ENCODE assay signal across 8 mouse cellular contexts in the genomic region with DNA sequence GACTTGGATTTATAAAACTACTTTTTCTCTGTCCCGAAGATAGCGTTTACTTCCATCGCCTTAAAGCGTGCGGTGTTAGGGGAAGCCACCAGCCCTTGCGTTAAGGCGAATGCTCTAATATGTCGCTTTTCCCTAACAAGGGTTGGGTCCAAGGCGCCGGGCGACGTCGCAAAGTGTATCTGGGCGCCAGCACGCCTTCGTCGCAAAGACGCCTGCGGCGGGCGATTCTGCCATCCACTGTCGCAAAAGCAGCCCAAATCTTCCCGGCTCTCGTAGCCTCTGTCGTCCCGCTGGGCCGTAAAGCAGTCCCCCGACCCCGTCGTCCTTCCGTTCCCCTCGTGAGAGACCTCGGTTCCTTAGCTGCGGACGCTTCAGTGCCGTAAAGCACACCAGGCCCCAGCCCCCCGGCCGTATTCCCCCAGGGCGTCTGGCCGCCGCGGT. TPM values are rescaled to one million over a fixed set of nuclear protein-coding genes. Genes with fewer than 3 reads are reported as not detected.
A peak's percentile ranks its signal among the peaks of the same experiment; 100 is the strongest.
DNase-seq lines count a peak whose midpoint lies in the region; ATAC-seq lines count a peak whose summit lies in the region.

No protein-coding gene starts in this region.

- under 1% methylated on average over 42 of the region's 42 CpGs for WGBS in intestine, embryonic 16.5 days
- WGBS in midbrain, embryonic 10.5 days: under 1% methylated on average over 42 of the region's 42 CpGs

- intact Hi-C loops in left cerebral cortex, postnatal 36 days (cut with DNase I): loop anchor here (1.0 to 5.0 kb wide), 3 partner anchors 20 to 219 kb away; a partner anchor contains a TSS

- peak; percentile 76 for ATAC-seq in intestine, embryonic 16.5 days

- peaks cover 18% of the 10 kb centered on the region for H3K36me3 ChIP-seq in intestine, embryonic 16.5 days (ENCODE audit: control insufficient read depth, insufficient read depth, low read length)
- peaks cover 41% of the 10 kb centered on the region for H3K36me3 ChIP-seq in midbrain, embryonic 10.5 days

- H3K4me3 ChIP-seq in intestine, embryonic 16.5 days (ENCODE audit: low read length): peak overlapping the region; percentile 82
- peak overlapping the region; percentile 91 for H3K4me3 ChIP-seq in midbrain, embryonic 10.5 days

- peak overlapping the region; percentile 96 for H3K9ac ChIP-seq in intestine, embryonic 16.5 days (ENCODE audit: low read depth, low read length)

- peak overlapping the region; percentile 96 for H3K27ac ChIP-seq in intestine, embryonic 16.5 days (ENCODE audit: low read length)
- H3K27ac ChIP-seq in midbrain, embryonic 10.5 days (replicated peaks): peak overlapping the region; percentile 100

- DNase-seq in adrenal gland, postnatal 10 days: peak; percentile 95
- peak; percentile 92 for DNase-seq in embryo, embryonic 9.5 days (ENCODE audit: extremely low spot score)
- peak; percentile 82 to 92 for DNase-seq in gastrocnemius, postnatal 4 days (ENCODE audit: low spot score in 2 of 2)
- peak; percentile 97 to 98 for DNase-seq in left cerebral cortex, postnatal 36 days (ENCODE audit: low spot score in 2 of 2)
- peak; percentile 97 for DNase-seq in midbrain, embryonic 10.5 days (ENCODE audit: low spot score)
- peak; percentile 98 for DNase-seq in right cerebral cortex, postnatal 36 days (ENCODE audit: low spot score in 2 of 2)
- peak; percentile 93 for DNase-seq in urinary bladder, postnatal 4 days (ENCODE audit: low spot score in 2 of 2)

- H3K4me1 ChIP-seq in intestine, embryonic 16.5 days (ENCODE audit: control insufficient read depth, insufficient read depth, low read length): peaks cover 11% of the 10 kb centered on the region; the same call in 1 of the 2 replicates
- H3K4me1 ChIP-seq in midbrain, embryonic 10.5 days: peaks cover 51% of the 10 kb centered on the region

- H3K4me2 ChIP-seq in intestine, embryonic 16.5 days (ENCODE audit: low read depth, low read length): peak overlapping the region; percentile 96

- H3K9me3 ChIP-seq in intestine, embryonic 16.5 days (ENCODE audit: control insufficient read depth, low read length): no peaks in the 10 kb centered on the region
- no peaks in the 10 kb centered on the region for H3K9me3 ChIP-seq in midbrain, embryonic 10.5 days (replicated peaks)

- H3K27me3 ChIP-seq in intestine, embryonic 16.5 days (replicated peaks; ENCODE audit: control insufficient read depth, insufficient read depth, low read length): no peaks in the 10 kb centered on the region
- H3K27me3 ChIP-seq in midbrain, embryonic 10.5 days (ENCODE audit: low read depth, poor library complexity, severe bottlenecking): no peaks in the 10 kb centered on the region

RNA-seq across cellular contexts. Expression of a gene that starts 0.6 kb away (rescaled TPM):
- 10 to 100 TPM; 33.6 to 48.1 TPM for total RNA-seq in adrenal gland, postnatal 10 days (2021)
- 10 to 100 TPM; 32.3 to 36.9 TPM for total RNA-seq in gastrocnemius, postnatal 4 days (2021)
- 7.1 and 10.1 TPM in 2 replicates for polyA plus RNA-seq in intestine, embryonic 16.5 days (2015; fragmentation: Nextera tagmentation; extraction: Ambion mirVana)
- total RNA-seq in left cerebral cortex, postnatal 36 days (2021): 100 to 1,000 TPM; 114 to 121 TPM
- polyA plus RNA-seq in midbrain, embryonic 10.5 days (2016; fragmentation: Nextera tagmentation; extraction: Ambion mirVana): 12.8 and 14.3 TPM in 2 replicates

RNA-seq across cellular contexts. Expression of a gene that starts 0.6 kb away (rescaled TPM):
- total RNA-seq in adrenal gland, postnatal 10 days (2021): 1 to 10 TPM; 3.1 to 3.2 TPM
- 1 to 10 TPM; 3.2 to 4.1 TPM for total RNA-seq in gastrocnemius, postnatal 4 days (2021)
- 4.7 and 5.4 TPM in 2 replicates for polyA plus RNA-seq in intestine, embryonic 16.5 days (2015; fragmentation: Nextera tagmentation; extraction: Ambion mirVana)
- under 1 TPM in 1 of 2 experiments, not detected in 1; 0.64 TPM for total RNA-seq in left cerebral cortex, postnatal 36 days (2021)
- 14.8 and 20.5 TPM in 2 replicates for polyA plus RNA-seq in midbrain, embryonic 10.5 days (2016; fragmentation: Nextera tagmentation; extraction: Ambion mirVana)

RNA-seq across cellular contexts. Expression of a gene that starts 6.1 kb away (rescaled TPM):
- total RNA-seq in adrenal gland, postnatal 10 days (2021): 1 to 10 TPM; 4.3 to 4.7 TPM
- 1 to 10 TPM in 1 of 2 experiments, under 1 TPM in 1; 0.65 to 1.1 TPM for total RNA-seq in gastrocnemius, postnatal 4 days (2021)
- polyA plus RNA-seq in intestine, embryonic 16.5 days (2015; fragmentation: Nextera tagmentation; extraction: Ambion mirVana): 4.2 and 5.2 TPM in 2 replicates
- under 1 TPM in 1 of 2 experiments, not detected in 1; 0.27 TPM for total RNA-seq in left cerebral cortex, postnatal 36 days (2021)
- 1.0 and 1.2 TPM in 2 replicates for polyA plus RNA-seq in midbrain, embryonic 10.5 days (2016; fragmentation: Nextera tagmentation; extraction: Ambion mirVana)

RNA-seq across cellular contexts. Expression of a gene that starts 12.3 kb away (rescaled TPM):
- total RNA-seq in adrenal gland, postnatal 10 days (2021): 10 to 100 TPM; 42.3 to 43.1 TPM
- 10 to 100 TPM; 35.9 to 44.5 TPM for total RNA-seq in gastrocnemius, postnatal 4 days (2021)
- polyA plus RNA-seq in intestine, embryonic 16.5 days (2015; fragmentation: Nextera tagmentation; extraction: Ambion mirVana): 60.0 and 63.8 TPM in 2 replicates
- total RNA-seq in left cerebral cortex, postnatal 36 days (2021): 10 to 100 TPM; 25.9 to 32.4 TPM
- 98.4 and 111 TPM in 2 replicates for polyA plus RNA-seq in midbrain, embryonic 10.5 days (2016; fragmentation: Nextera tagmentation; extraction: Ambion mirVana)

RNA-seq across cellular contexts. Expression of a gene that starts 20.2 kb away (rescaled TPM):
- total RNA-seq in adrenal gland, postnatal 10 days (2021): 1 to 10 TPM; 4.1 to 4.2 TPM
- total RNA-seq in gastrocnemius, postnatal 4 days (2021): 1 to 10 TPM; 3.5 to 4.7 TPM
- 5.5 and 6.2 TPM in 2 replicates for polyA plus RNA-seq in intestine, embryonic 16.5 days (2015; fragmentation: Nextera tagmentation; extraction: Ambion mirVana)
- total RNA-seq in left cerebral cortex, postnatal 36 days (2021): 1 to 10 TPM in 1 of 2 experiments, under 1 TPM in 1; 0.93 to 1.3 TPM
- 6.4 and 7.0 TPM in 2 replicates for polyA plus RNA-seq in midbrain, embryonic 10.5 days (2016; fragmentation: Nextera tagmentation; extraction: Ambion mirVana)

Comparison
In these comparisons a context has a peak if more than half of its experiments do, and no peak if none do; other contexts are left out.
1. Peak in every context shown above with its lines: DNase-seq, ATAC-seq, H3K4me3 ChIP-seq and H3K27ac ChIP-seq.